Mouse (Mus musculus) limb, embryonic 14.5 days (tissue): ENCODE results near the gene Fig4. TPM values are rescaled to one million over a fixed set of nuclear protein-coding genes. Genes with fewer than 3 reads are reported as not detected.

Source experiments
- ATAC-seq: fragments of 200-750 bp; cut with Nextera tagmentation; 2 replicates; pipeline ENCODE4 v1.8.0; 2017; ENCODE audit warnings: low read depth, moderate number of reproducible peaks, moderate TSS enrichment; ENCODE audit not compliant: low FRiP score
- DNase-seq: peaks from one replicate; pipeline ENCODE4 v3.0.0-alpha.2; 2015; ENCODE audit warnings: low spot score
- H3K27ac ChIP-seq: fragments of 300-500 bp; sonication (generic); replicated peaks from 2 replicates; pipeline ENCODE4 v1.5.1; 2014; ENCODE audit warnings: low read depth, mild to moderate bottlenecking, low read length, moderate library complexity, mixed read lengths
- H3K27me3 ChIP-seq: fragments of 300-500 bp; sonication (generic); 2 replicates; pipeline ENCODE4 v1.6.1; 2014; ENCODE audit warnings: low read length, mixed read lengths; ENCODE audit not compliant: control insufficient read depth, insufficient read depth
- H3K36me3 ChIP-seq: fragments of 300-500 bp; sonication (generic); 2 replicates; pipeline ENCODE4 v1.6.1; 2014; ENCODE audit warnings: mild to moderate bottlenecking, low read length, moderate library complexity, mixed read lengths; ENCODE audit not compliant: control insufficient read depth, insufficient read depth
- H3K4me1 ChIP-seq: fragments of 300-500 bp; sonication (generic); 2 replicates; pipeline ENCODE4 v1.6.1; 2014; ENCODE audit warnings: antibody characterized with exemption, low read length, mixed read lengths; ENCODE audit not compliant: control insufficient read depth, insufficient read depth
- H3K4me2 ChIP-seq: fragments of 300-500 bp; sonication (generic); replicated peaks from 2 replicates; pipeline ENCODE4 v1.6.1; 2014; ENCODE audit warnings: low read depth, mild to moderate bottlenecking, low read length, moderate library complexity; ENCODE audit not compliant: severe bottlenecking
- H3K4me3 ChIP-seq: fragments of 300-500 bp; sonication (generic); replicated peaks from 2 replicates; pipeline ENCODE4 v1.5.1; 2014; ENCODE audit warnings: low read length
- H3K9ac ChIP-seq: fragments of 300-500 bp; sonication (generic); 2 replicates; pipeline ENCODE4 v1.6.1; 2014; ENCODE audit warnings: mild to moderate bottlenecking, low read depth, low read length, moderate library complexity; ENCODE audit not compliant: severe bottlenecking
- H3K9me3 ChIP-seq: fragments of 300-500 bp; sonication (generic); 2 replicates; pipeline ENCODE4 v1.6.1; 2016; ENCODE audit warnings: low read length; ENCODE audit not compliant: control insufficient read depth
- POLR2A ChIP-seq: fragments of 200-500 bp; IDR thresholded peaks from 2 replicates; pipeline ENCODE4 v1.8.0; 2012; ENCODE audit warnings: inconsistent platforms, mild to moderate bottlenecking, moderate library complexity, borderline replicate concordance; ENCODE audit not compliant: insufficient read depth, insufficient read length; ENCODE audit errors: extremely low read depth
- WGBS: fragments of 180-500 bp; shearing (Covaris S2); extraction: QIAGEN DNeasy Blood & Tissue Kit; methylation state at CpG from one replicate; pipeline ENCODE4 v1.1.7; 2014; 5-methylcytosine and 5-hydroxymethylcytosine counted together
- polyA plus RNA-seq, 2 experiments: library from polyadenylated mRNA; depleted of rRNA in 1 of 2; stranded (reverse) in 1 of 2; unstranded in 1 of 2; fragments of >200 nt; fragmentation: Nextera tagmentation in 1 of 2; extraction: Ambion mirVana in 1 of 2; gene quantifications; 2 replicates each; pipeline versions ENCODE4 v1.2.1 to v1.2.3; 2012 to 2014

Gene Fig4
- polyA plus RNA-seq, 2 experiments: 9.5 to 18.8 TPM

- ATAC-seq (no peak), DNase-seq (no peak)
- no peak overlapping the region for H3K4me2 ChIP-seq
- H3K9me3 ChIP-seq: no peaks in the 10 kb centered on the region
- H3K4me1 ChIP-seq: no peaks in the 10 kb centered on the region
- WGBS: 77% methylated on average over 3 of the region's 3 CpGs
- no peak overlapping the region for H3K27ac ChIP-seq
- no peak overlapping the region for H3K4me3 ChIP-seq
- no peaks in the 10 kb centered on the region for H3K36me3 ChIP-seq
- H3K9ac ChIP-seq: no peak overlapping the region
- no peaks in the 10 kb centered on the region for H3K27me3 ChIP-seq
- TF ChIP-seq POLR2A: no peak
Measured at GRCm38 (mm10) chr10:41189392-41189791, 113.7 kb downstream of the Fig4 start.

- H3K4me3 ChIP-seq: no peak overlapping the region
- no peak for DNase-seq
- no peaks in the 10 kb centered on the region for H3K4me1 ChIP-seq
- TF ChIP-seq POLR2A: no peak
- H3K9ac ChIP-seq: no peak overlapping the region
- WGBS: 71% methylated on average over 3 of the region's 3 CpGs
- no peak overlapping the region for H3K4me2 ChIP-seq
- ATAC-seq: no peak
- no peak overlapping the region for H3K27ac ChIP-seq
- H3K27me3 ChIP-seq: no peaks in the 10 kb centered on the region
- H3K36me3 ChIP-seq: no peaks in the 10 kb centered on the region
- no peaks in the 10 kb centered on the region for H3K9me3 ChIP-seq
Measured at GRCm38 (mm10) chr10:41183975-41184374, 119.1 kb downstream of the Fig4 start.

GRCm38 (mm10) chr10:41182644-41183043, 120.4 kb downstream of the Fig4 start:
- Histone ChIP-seq H3K9me3 (no peaks in the 10 kb centered on the region), H3K36me3 (no peaks in the 10 kb centered on the region), H3K27ac (no peak overlapping the region), H3K4me1 (no peaks in the 10 kb centered on the region), H3K9ac (no peak overlapping the region), H3K4me2 (no peak overlapping the region), H3K4me3 (no peak overlapping the region), H3K27me3 (no peaks in the 10 kb centered on the region)
- no peak for DNase-seq
- no peak for ATAC-seq
- no peak for TF ChIP-seq POLR2A
- WGBS: 24% methylated on average over 6 of the region's 6 CpGs

- no peak overlapping the region for H3K4me2 ChIP-seq
- H3K36me3 ChIP-seq: no peaks in the 10 kb centered on the region
- no peak for TF ChIP-seq POLR2A
- H3K4me1 ChIP-seq: no peaks in the 10 kb centered on the region
- H3K27ac ChIP-seq: no peak overlapping the region
- no peaks in the 10 kb centered on the region for H3K9me3 ChIP-seq
- ATAC-seq: no peak
- DNase-seq: no peak
- H3K27me3 ChIP-seq: no peaks in the 10 kb centered on the region
- no peak overlapping the region for H3K9ac ChIP-seq
- WGBS: 91% methylated on average over 5 of the region's 5 CpGs
- H3K4me3 ChIP-seq: no peak overlapping the region
Measured at GRCm38 (mm10) chr10:41166141-41166540, 136.9 kb downstream of the Fig4 start.

GRCm38 (mm10) chr10:41163108-41163507, 140.0 kb downstream of the Fig4 start:
- Histone ChIP-seq H3K4me2 (no peak overlapping the region), H3K4me3 (no peak overlapping the region), H3K4me1 (no peaks in the 10 kb centered on the region), H3K9ac (no peak overlapping the region), H3K9me3 (no peaks in the 10 kb centered on the region), H3K27ac (no peak overlapping the region), H3K27me3 (no peaks in the 10 kb centered on the region), H3K36me3 (no peaks in the 10 kb centered on the region)
- DNase-seq (no peak), ATAC-seq (no peak)
- no peak for TF ChIP-seq POLR2A
- WGBS: 77% methylated on average over 2 of the region's 2 CpGs

GRCm38 (mm10) chr10:41157296-41157695, 145.8 kb downstream of the Fig4 start:
- Histone ChIP-seq H3K4me3 (no peak overlapping the region), H3K4me2 (no peak overlapping the region), H3K27me3 (no peaks in the 10 kb centered on the region), H3K36me3 (no peaks in the 10 kb centered on the region), H3K9me3 (no peaks in the 10 kb centered on the region), H3K27ac (no peak overlapping the region), H3K9ac (no peak overlapping the region), H3K4me1 (no peaks in the 10 kb centered on the region)
- ATAC-seq: no peak
- no peak for DNase-seq
- WGBS: 95% methylated on average over 2 of the region's 2 CpGs
- no peak for TF ChIP-seq POLR2A
